12 mouse cellular contexts compared by ENCODE assay signal in genomic region chr1:181259626-181260410, GRCm38 (mm10). TPM values are rescaled to one million over a fixed set of nuclear protein-coding genes. Genes with fewer than 3 reads are reported as not detected.
A peak's percentile ranks its signal among the peaks of the same experiment; 100 is the strongest.
DNase-seq lines count a peak whose midpoint lies in the region; ATAC-seq and TF ChIP-seq lines count a peak whose summit lies in the region.
"Had no signal": no experiment of that assay in that cellular context is flagged by ENCODE, and none has a peak within 500 bp of the region (broad histone marks: within the 10 kb centered on the region; RNA-seq: fewer than 3 reads in every experiment).

No protein-coding gene starts in this region.

- H3K4me2 ChIP-seq in midbrain, embryonic 15.5 days, result no peak overlapping the region
- no peak overlapping the region for H3K4me2 ChIP-seq in forebrain, embryonic 16.5 days (ENCODE audit: low read length)
- H3K4me2 ChIP-seq: embryonic facial prominence, embryonic 12.5 days; neural tube, embryonic 12.5 days had no signal

- WGBS in midbrain, embryonic 10.5 days, result 74% methylated on average over 11 of the region's 11 CpGs
- 41% methylated on average over 11 of the region's 11 CpGs for WGBS in midbrain, embryonic 15.5 days
- 18% methylated on average over 11 of the region's 11 CpGs for WGBS in forebrain, embryonic 16.5 days

- DNase-seq in midbrain, embryonic 10.5 days (ENCODE audit: low spot score), result no peak
- peak; percentile 84 for DNase-seq in brain, embryonic 14.5 days (ENCODE audit: low read depth)
- peak; percentile 58 for DNase-seq in retina, embryonic 14.5 days (ENCODE audit: low spot score)
- DNase-seq in yolk sac, embryonic 10.5 days (ENCODE audit: low spot score), result no peak
- no peak for DNase-seq in urinary bladder, postnatal 14 days (ENCODE audit: low spot score)
- DNase-seq: cerebellum, adult 8-10 months; kidney, postnatal 25 days; lung, adult 2 months had no signal

- no peaks in the 10 kb centered on the region; the same call in 1 of the 2 replicates for H3K9me3 ChIP-seq in midbrain, embryonic 10.5 days (replicated peaks)
- no peaks in the 10 kb centered on the region for H3K9me3 ChIP-seq in midbrain, embryonic 15.5 days
- no peaks in the 10 kb centered on the region for H3K9me3 ChIP-seq in forebrain, embryonic 16.5 days (ENCODE audit: control insufficient read depth, low read length)
- H3K9me3 ChIP-seq: embryonic facial prominence, embryonic 12.5 days; neural tube, embryonic 12.5 days had no signal

- no peaks in the 10 kb centered on the region for H3K36me3 ChIP-seq in midbrain, embryonic 10.5 days
- no peaks in the 10 kb centered on the region for H3K36me3 ChIP-seq in midbrain, embryonic 15.5 days (replicated peaks)
- H3K36me3 ChIP-seq in forebrain, embryonic 16.5 days (ENCODE audit: control insufficient read depth, insufficient read depth), result no peaks in the 10 kb centered on the region
- H3K36me3 ChIP-seq: embryonic facial prominence, embryonic 12.5 days; neural tube, embryonic 12.5 days had no signal

- H3K27me3 ChIP-seq in midbrain, embryonic 10.5 days (ENCODE audit: low read depth, poor library complexity, severe bottlenecking), result peaks cover 31% of the 10 kb centered on the region
- no peaks in the 10 kb centered on the region for H3K27me3 ChIP-seq in midbrain, embryonic 15.5 days (replicated peaks)
- no peaks in the 10 kb centered on the region; the same call in 1 of the 2 replicates for H3K27me3 ChIP-seq in forebrain, embryonic 16.5 days (replicated peaks; ENCODE audit: control insufficient read depth, insufficient read depth, low read length)
- H3K27me3 ChIP-seq: embryonic facial prominence, embryonic 12.5 days; neural tube, embryonic 12.5 days had no signal

- H3K4me3 ChIP-seq in midbrain, embryonic 10.5 days, result no peak overlapping the region
- H3K4me3 ChIP-seq in midbrain, embryonic 15.5 days, result no peak overlapping the region
- H3K4me3 ChIP-seq in forebrain, embryonic 16.5 days (replicated peaks; ENCODE audit: low read length), result no peak overlapping the region
- H3K4me3 ChIP-seq: embryonic facial prominence, embryonic 12.5 days; neural tube, embryonic 12.5 days had no signal

- no peak overlapping the region for H3K9ac ChIP-seq in midbrain, embryonic 15.5 days
- H3K9ac ChIP-seq in forebrain, embryonic 16.5 days (replicated peaks; ENCODE audit: low read depth, low read length), result no peak overlapping the region
- H3K9ac ChIP-seq: embryonic facial prominence, embryonic 12.5 days; neural tube, embryonic 12.5 days had no signal

- no peak for TF ChIP-seq CTCF in brain, embryonic 14.5 days (IDR thresholded peaks at IDR 0.05; ENCODE audit: borderline replicate concordance, extremely low read depth, insufficient read depth, insufficient read length)

- TF ChIP-seq POLR2A in brain, embryonic 14.5 days (IDR thresholded peaks at IDR 0.05; ENCODE audit: borderline replicate concordance, extremely low read depth, insufficient read depth, insufficient read length, poor library complexity, severe bottlenecking), result no peak

- peaks cover 47% of the 10 kb centered on the region for H3K4me1 ChIP-seq in midbrain, embryonic 10.5 days
- peaks cover 12% of the 10 kb centered on the region for H3K4me1 ChIP-seq in midbrain, embryonic 15.5 days
- H3K4me1 ChIP-seq in forebrain, embryonic 16.5 days (replicated peaks; ENCODE audit: control insufficient read depth, insufficient read depth, low read length), result peaks cover 21% of the 10 kb centered on the region

- peak overlapping the region; percentile 69 for H3K27ac ChIP-seq in midbrain, embryonic 10.5 days (replicated peaks)
- no peak overlapping the region for H3K27ac ChIP-seq in midbrain, embryonic 15.5 days
- H3K27ac ChIP-seq in forebrain, embryonic 16.5 days (ENCODE audit: low read length), result no peak overlapping the region
- H3K27ac ChIP-seq: embryonic facial prominence, embryonic 12.5 days; neural tube, embryonic 12.5 days had no signal

- no peak for ATAC-seq in midbrain, embryonic 15.5 days (replicated peaks)
- peak; percentile 66; the same call in 1 of the 2 replicates for ATAC-seq in forebrain, embryonic 16.5 days

RNA-seq across cellular contexts. Expression of gene Wdr26, which starts 48.0 kb away (rescaled TPM):
- 29.8 and 33.8 TPM in 2 replicates for polyA plus RNA-seq in midbrain, embryonic 10.5 days (2016; fragmentation: Nextera tagmentation; extraction: Ambion mirVana)
- 32.8 and 36.7 TPM in 2 replicates for polyA plus RNA-seq in midbrain, embryonic 15.5 days (2015; fragmentation: Nextera tagmentation; extraction: Ambion mirVana)
- 56.0 and 78.1 TPM in 2 replicates for polyA plus RNA-seq in brain, embryonic 14.5 days (2012; rRNA removed)
- 30.7 and 32.0 TPM in 2 replicates for polyA plus RNA-seq in forebrain, embryonic 16.5 days (2015; fragmentation: Nextera tagmentation; extraction: Ambion mirVana)

Comparison
In these comparisons a context has a peak if more than half of its experiments do, and no peak if none do; other contexts are left out.
1. DNase-seq: peak in brain, embryonic 14.5 days (single experiment) and retina, embryonic 14.5 days (single experiment); none in midbrain, embryonic 10.5 days (single experiment), yolk sac, embryonic 10.5 days (single experiment) and urinary bladder, postnatal 14 days (single experiment).